Mouse (Mus musculus) liver, postnatal 0 days (tissue): ENCODE results near the gene Mink1. TPM values are rescaled to one million over a fixed set of nuclear protein-coding genes. Genes with fewer than 3 reads are reported as not detected.
A peak's percentile ranks its signal among the peaks of the same experiment; 100 is the strongest.

Experiments used
- ATAC-seq: fragments of 200-750 bp; cut with Nextera tagmentation; 2 replicates; pipeline ENCODE4 v1.8.0; 2017; ENCODE audit warnings: mild to moderate bottlenecking, moderate library complexity
- DNase-seq: peaks from one replicate; pipeline ENCODE4 v3.0.0-alpha.2; 2016
- H3K27ac ChIP-seq: fragments of 300-500 bp; sonication (generic); 2 replicates; pipeline ENCODE4 v1.5.1; 2014; ENCODE audit warnings: antibody characterized with exemption, moderate library complexity, mild to moderate bottlenecking, low read depth
- H3K27me3 ChIP-seq: fragments of 300-500 bp; sonication (generic); 2 replicates; pipeline ENCODE4 v1.6.1; 2014; ENCODE audit warnings: low read length, control low read depth, mixed read lengths; ENCODE audit not compliant: insufficient read depth
- H3K36me3 ChIP-seq: fragments of 300-500 bp; sonication (generic); replicated peaks from 2 replicates; pipeline ENCODE4 v1.6.1; 2014; ENCODE audit warnings: mild to moderate bottlenecking, control low read depth, low read length, moderate library complexity, mixed read lengths; ENCODE audit not compliant: insufficient read depth
- H3K4me1 ChIP-seq: fragments of 300-500 bp; sonication (generic); 2 replicates; pipeline ENCODE4 v1.6.1; 2014; ENCODE audit warnings: antibody characterized with exemption, mild to moderate bottlenecking, control low read depth; ENCODE audit not compliant: insufficient read depth
- H3K4me2 ChIP-seq: fragments of 300-500 bp; sonication (generic); 2 replicates; pipeline ENCODE4 v1.6.1; 2014; ENCODE audit warnings: low read depth, mild to moderate bottlenecking, low read length, moderate library complexity, mixed read lengths
- H3K4me3 ChIP-seq: fragments of 300-500 bp; sonication (generic); 2 replicates; pipeline ENCODE4 v1.5.1; 2014; ENCODE audit warnings: low read depth, low read length
- H3K9ac ChIP-seq: fragments of 300-500 bp; sonication (generic); replicated peaks from 2 replicates; pipeline ENCODE4 v1.6.1; 2014; ENCODE audit warnings: mild to moderate bottlenecking, moderate library complexity
- H3K9me3 ChIP-seq: fragments of 300-500 bp; sonication (generic); 2 replicates; pipeline ENCODE4 v1.6.1; 2016; ENCODE audit warnings: mild to moderate bottlenecking, control low read depth, low read length, mixed read lengths
- CTCF ChIP-seq: sonication (generic); IDR thresholded peaks from 2 replicates; pipeline ENCODE4 v1.5.1; 2016; ENCODE audit warnings: antibody characterized with exemption, low read depth
- EP300 ChIP-seq: IDR thresholded peaks from 2 replicates; pipeline ENCODE4 v1.6.1; 2016; ENCODE audit warnings: antibody characterized with exemption, low read depth, mild to moderate bottlenecking
- WGBS: fragments of 180-500 bp; shearing (Covaris S2); extraction: QIAGEN DNeasy Blood & Tissue Kit; methylation state at CpG from one replicate; pipeline ENCODE4 v1.1.7; 2014; ENCODE audit not compliant: insufficient replicate concordance; 5-methylcytosine and 5-hydroxymethylcytosine counted together
- polyA plus RNA-seq: library from polyadenylated mRNA; unstranded; fragments of >200 nt; fragmentation: Nextera tagmentation; extraction: Ambion mirVana; gene quantifications from 2 replicates; pipeline ENCODE4 v1.2.1, GENCODE M21; 2015

Mink1 gene
- polyA plus RNA-seq, 1 experiment from 2014 or later, result 3.9 TPM

DNA sequence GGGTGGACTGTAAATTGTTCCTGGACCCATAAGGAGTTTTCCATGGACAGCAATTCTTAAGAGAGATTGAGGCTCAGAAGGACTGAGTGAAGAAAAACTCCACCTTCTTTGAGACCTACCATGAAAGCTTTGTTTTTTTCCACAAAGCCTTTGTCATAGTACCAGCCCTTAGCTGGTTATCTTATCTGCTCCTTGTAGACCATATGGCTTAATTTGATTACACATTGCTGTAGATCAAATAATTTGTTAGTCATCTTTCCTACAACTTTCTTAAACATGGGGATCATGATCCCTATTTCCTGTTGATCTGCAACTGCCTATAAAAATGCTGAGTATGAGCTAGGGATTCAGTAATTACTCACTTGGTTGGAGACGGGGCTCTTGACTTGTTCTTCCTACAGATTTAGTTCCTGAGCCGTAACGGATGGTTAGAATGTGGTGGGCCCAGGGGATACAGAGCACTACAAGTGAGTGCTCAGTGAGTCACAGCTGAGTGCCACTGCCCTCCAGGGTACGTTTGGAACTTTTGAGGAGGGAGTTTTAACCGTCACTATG lies 9.7 kb downstream of the Mink1 start:
- 44% methylated on average over 5 of the region's 5 CpGs for WGBS
- H3K4me3 ChIP-seq, result no peak overlapping the region
- no peaks in the 10 kb centered on the region for H3K9me3 ChIP-seq
- H3K9ac ChIP-seq, result no peak overlapping the region
- H3K27ac ChIP-seq, result peak overlapping the region; percentile 39; the same call in 1 of the 2 replicates
- peaks cover 21% of the 10 kb centered on the region for H3K4me1 ChIP-seq
- TF ChIP-seq EP300 (peak; percentile 62; the same call in 1 of the 2 replicates), CTCF (no peak)
- H3K36me3 ChIP-seq, result no peaks in the 10 kb centered on the region
- no peak for DNase-seq
- H3K27me3 ChIP-seq, result no peaks in the 10 kb centered on the region
- no peak overlapping the region for H3K4me2 ChIP-seq
- ATAC-seq, result peak; percentile 47; the same call in 1 of the 2 replicates

DNA sequence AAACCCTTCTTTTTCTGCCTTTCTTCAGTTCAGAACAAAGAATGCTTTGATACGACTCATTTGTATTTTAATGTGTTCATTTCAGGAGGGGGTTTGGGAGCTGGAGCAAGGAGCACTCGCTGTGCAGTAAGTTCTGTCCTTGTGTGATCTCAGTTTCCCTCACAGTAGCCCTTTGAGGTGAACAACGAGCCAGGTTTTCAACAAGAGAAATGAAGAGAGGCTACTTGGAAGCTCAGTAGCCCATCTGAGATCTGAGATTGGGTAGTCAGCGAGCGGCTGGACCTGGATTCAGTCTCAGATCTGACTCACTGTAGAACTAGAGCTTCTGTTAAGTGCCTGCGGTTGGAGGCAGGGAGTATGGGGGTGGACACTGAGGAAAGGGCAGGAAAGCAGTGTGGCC lies 11.2 kb downstream of the Mink1 start:
- Histone ChIP-seq H3K4me1 (peaks cover 28% of the 10 kb centered on the region), H3K36me3 (no peaks in the 10 kb centered on the region), H3K27me3 (no peaks in the 10 kb centered on the region), H3K4me3 (no peak overlapping the region), H3K4me2 (no peak overlapping the region), H3K27ac (no peak overlapping the region), H3K9ac (no peak overlapping the region), H3K9me3 (no peaks in the 10 kb centered on the region)
- no peak for ATAC-seq
- no peak for TF ChIP-seq CTCF
- TF ChIP-seq EP300, result no peak
- DNase-seq, result no peak
- WGBS, result 82% methylated on average over 6 of the region's 6 CpGs

GRCm38 (mm10) chr11:70577201-70577600 lies 14.5 kb downstream of the Mink1 start:
- Histone ChIP-seq H3K4me3 (no peak overlapping the region), H3K4me1 (peaks cover 39% of the 10 kb centered on the region), H3K27me3 (no peaks in the 10 kb centered on the region), H3K36me3 (no peaks in the 10 kb centered on the region), H3K9me3 (no peaks in the 10 kb centered on the region), H3K4me2 (no peak overlapping the region), H3K9ac (no peak overlapping the region), H3K27ac (no peak overlapping the region)
- WGBS, result 59% methylated on average over 3 of the region's 3 CpGs
- ATAC-seq (no peak), DNase-seq (no peak)
- no peak for TF ChIP-seq EP300
- no peak for TF ChIP-seq CTCF

GRCm38 (mm10) chr11:70578962-70579361 lies 16.3 kb downstream of the Mink1 start:
- Histone ChIP-seq H3K9me3 (no peaks in the 10 kb centered on the region), H3K4me1 (peaks cover 45% of the 10 kb centered on the region), H3K36me3 (no peaks in the 10 kb centered on the region), H3K4me3 (no peak overlapping the region), H3K27me3 (no peaks in the 10 kb centered on the region), H3K4me2 (no peak overlapping the region), H3K9ac (no peak overlapping the region), H3K27ac (no peak overlapping the region)
- WGBS, result 79% methylated on average over 6 of the region's 6 CpGs
- ATAC-seq (no peak), DNase-seq (no peak)
- no peak for TF ChIP-seq CTCF
- no peak for TF ChIP-seq EP300

- H3K9ac ChIP-seq, result 0 out of 2 replicates have a peak overlapping the region, but pooled peaks have one; percentile 5
- H3K4me3 ChIP-seq, result no peak overlapping the region
- ATAC-seq (no peak), DNase-seq (no peak)
- peaks cover 45% of the 10 kb centered on the region for H3K4me1 ChIP-seq
- no peak overlapping the region for H3K4me2 ChIP-seq
- H3K9me3 ChIP-seq, result no peaks in the 10 kb centered on the region
- TF ChIP-seq EP300 (no peak), CTCF (no peak)
- 60% methylated on average over 9 of the region's 9 CpGs for WGBS
- no peaks in the 10 kb centered on the region for H3K36me3 ChIP-seq
- peak overlapping the region; percentile 17 for H3K27ac ChIP-seq
- no peaks in the 10 kb centered on the region for H3K27me3 ChIP-seq
Measured at GRCm38 (mm10) chr11:70579710-70580357, 17.2 kb downstream of the Mink1 start.

- no peak for DNase-seq
Measured at GRCm38 (mm10) chr11:70580358-70580720, 17.7 kb downstream of the Mink1 start.

More at GRCm38 (mm10) chr11:70580358-70580720, 17.7 kb downstream of the Mink1 start:
- Histone ChIP-seq H3K4me3 (no peak overlapping the region), H3K4me2 (no peak overlapping the region), H3K4me1 (peaks cover 47% of the 10 kb centered on the region), H3K9ac (0 out of 2 replicates have a peak overlapping the region, but pooled peaks have one; percentile 5), H3K9me3 (no peaks in the 10 kb centered on the region), H3K27ac (peak overlapping the region; percentile 17), H3K36me3 (no peaks in the 10 kb centered on the region), H3K27me3 (no peaks in the 10 kb centered on the region)
- ATAC-seq, result peak; percentile 62; the same call in 1 of the 2 replicates
- 35% methylated on average over 5 of the region's 5 CpGs for WGBS
- TF ChIP-seq EP300, result no peak
- TF ChIP-seq CTCF, result no peak
